Mouse (Mus musculus): ENCODE data around the gene Kcnn3. TPM values are rescaled to one million over a fixed set of nuclear protein-coding genes. Genes with fewer than 3 reads are reported as not detected.
A peak's percentile ranks its signal among the peaks of the same experiment; 100 is the strongest.

Kcnn3 gene
- polyA plus RNA-seq, 2 experiments, result 4.1 to 5.9 TPM

DNA sequence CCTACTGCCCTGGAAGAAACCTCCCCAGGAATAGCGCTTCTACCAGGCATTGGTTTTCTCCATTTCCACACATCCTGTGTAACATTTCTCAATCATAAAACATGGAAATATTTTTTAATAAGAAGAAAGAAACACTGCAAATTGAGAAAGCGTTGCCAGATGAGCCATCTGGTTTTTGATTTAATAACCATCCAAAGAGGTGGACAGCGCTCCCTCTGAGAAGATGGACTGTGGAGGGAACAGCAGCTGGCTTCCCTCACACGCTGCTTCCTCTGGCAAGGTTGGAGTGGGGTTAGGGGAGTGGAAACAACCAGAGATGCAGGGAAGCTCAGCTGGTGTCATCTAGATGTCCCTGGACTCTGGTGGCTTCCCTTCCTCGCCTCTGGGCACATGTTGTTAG is 111.8 kb downstream of the Kcnn3 start:
- Histone ChIP-seq H3K4me2 (replicated peaks; ENCODE audit: low read depth, low read length, severe bottlenecking) (no peak overlapping the region), H3K9me3 (ENCODE audit: control insufficient read depth, low read length) (no peaks in the 10 kb centered on the region), H3K27ac (replicated peaks; ENCODE audit: low read depth, low read length) (peak overlapping the region; percentile 26; the same call in 1 of the 2 replicates), H3K27me3 (ENCODE audit: control insufficient read depth, insufficient read depth, low read length) (no peaks in the 10 kb centered on the region), H3K4me1 (ENCODE audit: control insufficient read depth, insufficient read depth, low read length) (peaks cover 10% of the 10 kb centered on the region), H3K9ac (ENCODE audit: low read depth, low read length, severe bottlenecking) (no peak overlapping the region), H3K36me3 (ENCODE audit: control insufficient read depth, insufficient read depth, low read length) (no peaks in the 10 kb centered on the region), H3K4me3 (replicated peaks; ENCODE audit: low read length) (no peak overlapping the region)
- DNase-seq (ENCODE audit: low spot score) (peak; percentile 70), ATAC-seq (ENCODE audit: low FRiP score, low read depth) (no peak; the same call in 1 of the 2 replicates)
- TF ChIP-seq POLR2A (IDR thresholded peaks at IDR 0.05; ENCODE audit: borderline replicate concordance, extremely low read depth, insufficient read depth, insufficient read length), result no peak
- 55% methylated on average over 5 of the region's 5 CpGs for WGBS

DNA sequence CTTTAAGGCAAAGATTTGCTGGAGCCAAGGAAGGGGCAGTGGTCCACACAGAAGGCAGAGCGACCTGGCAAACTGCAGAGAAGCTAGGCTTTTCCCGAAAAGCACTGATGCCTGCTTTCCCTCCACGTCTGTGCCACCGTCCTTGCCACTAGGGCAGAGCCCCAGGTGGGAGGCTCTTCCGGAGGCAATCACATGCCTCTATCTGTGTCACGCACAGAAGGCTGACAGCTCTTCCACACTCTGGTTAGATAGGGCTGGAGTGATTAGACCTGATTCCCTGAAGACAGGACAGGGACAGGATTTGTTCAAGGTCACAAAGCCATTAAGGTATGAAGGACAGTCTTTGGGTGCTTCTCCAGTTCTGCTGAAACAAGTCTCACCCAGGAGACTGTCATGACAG is 113.6 kb downstream of the Kcnn3 start:
- Histone ChIP-seq H3K4me1 (ENCODE audit: control insufficient read depth, insufficient read depth, low read length) (peaks cover 10% of the 10 kb centered on the region), H3K9me3 (ENCODE audit: control insufficient read depth, low read length) (no peaks in the 10 kb centered on the region), H3K27me3 (ENCODE audit: control insufficient read depth, insufficient read depth, low read length) (no peaks in the 10 kb centered on the region), H3K9ac (ENCODE audit: low read depth, low read length, severe bottlenecking) (no peak overlapping the region), H3K27ac (replicated peaks; ENCODE audit: low read depth, low read length) (no peak overlapping the region), H3K4me2 (replicated peaks; ENCODE audit: low read depth, low read length, severe bottlenecking) (no peak overlapping the region), H3K36me3 (ENCODE audit: control insufficient read depth, insufficient read depth, low read length) (no peaks in the 10 kb centered on the region), H3K4me3 (replicated peaks; ENCODE audit: low read length) (no peak overlapping the region)
- DNase-seq (ENCODE audit: low spot score), result no peak
- TF ChIP-seq POLR2A (IDR thresholded peaks at IDR 0.05; ENCODE audit: borderline replicate concordance, extremely low read depth, insufficient read depth, insufficient read length), result no peak
- no peak for ATAC-seq (ENCODE audit: low FRiP score, low read depth)
- 74% methylated on average over 6 of the region's 6 CpGs for WGBS

DNA sequence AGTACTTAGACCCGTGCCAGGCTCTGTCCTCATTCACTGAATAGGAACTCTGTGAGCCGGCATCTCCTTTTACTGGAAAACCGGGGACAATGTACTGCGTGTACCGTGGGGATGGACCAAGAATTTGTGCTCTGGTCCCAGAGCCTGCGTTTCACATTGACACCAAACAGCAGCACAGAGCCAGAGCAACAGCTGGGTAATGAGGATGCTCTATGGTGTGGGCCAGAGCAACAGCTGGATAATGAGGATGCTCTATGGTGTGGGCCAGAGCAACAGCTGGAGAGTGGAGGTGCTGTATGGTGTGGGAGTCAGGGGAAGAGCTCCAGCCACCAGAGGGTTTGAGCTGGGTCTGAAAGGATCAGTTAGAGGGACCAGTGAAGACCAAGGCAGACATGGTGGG is 114.0 kb downstream of the Kcnn3 start:
- Histone ChIP-seq H3K9ac (ENCODE audit: low read depth, low read length, severe bottlenecking) (no peak overlapping the region), H3K36me3 (ENCODE audit: control insufficient read depth, insufficient read depth, low read length) (no peaks in the 10 kb centered on the region), H3K4me1 (ENCODE audit: control insufficient read depth, insufficient read depth, low read length) (peaks cover 10% of the 10 kb centered on the region), H3K4me3 (replicated peaks; ENCODE audit: low read length) (no peak overlapping the region), H3K27ac (replicated peaks; ENCODE audit: low read depth, low read length) (no peak overlapping the region), H3K4me2 (replicated peaks; ENCODE audit: low read depth, low read length, severe bottlenecking) (no peak overlapping the region), H3K9me3 (ENCODE audit: control insufficient read depth, low read length) (no peaks in the 10 kb centered on the region), H3K27me3 (ENCODE audit: control insufficient read depth, insufficient read depth, low read length) (no peaks in the 10 kb centered on the region)
- no peak for DNase-seq (ENCODE audit: low spot score)
- no peak for ATAC-seq (ENCODE audit: low FRiP score, low read depth)
- WGBS, result 87% methylated on average over 6 of the region's 6 CpGs
- TF ChIP-seq POLR2A (IDR thresholded peaks at IDR 0.05; ENCODE audit: borderline replicate concordance, extremely low read depth, insufficient read depth, insufficient read length), result no peak

DNA sequence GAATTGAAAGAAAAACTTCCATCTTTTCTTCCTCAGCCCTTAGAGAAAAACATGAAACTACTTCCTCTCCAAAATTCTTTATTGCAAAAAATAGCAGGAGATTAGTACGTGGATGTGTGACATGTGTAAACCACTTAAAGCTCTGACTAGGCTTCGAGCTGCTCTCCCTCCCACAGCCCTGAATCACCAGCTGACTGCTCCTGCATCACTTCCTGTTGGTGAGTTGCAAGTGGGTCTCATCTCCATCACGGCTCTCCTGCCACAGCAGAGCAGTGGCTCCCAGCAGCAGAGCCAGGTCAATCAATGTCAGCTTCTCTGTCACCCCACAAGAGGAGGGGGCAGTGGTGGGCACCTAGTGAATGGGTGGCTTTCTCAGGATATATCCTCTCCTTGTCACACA is 120.8 kb downstream of the Kcnn3 start:
- DNase-seq (ENCODE audit: low spot score) (no peak), ATAC-seq (ENCODE audit: low FRiP score, low read depth) (no peak)
- Histone ChIP-seq H3K9me3 (ENCODE audit: control insufficient read depth, low read length) (no peaks in the 10 kb centered on the region), H3K27me3 (ENCODE audit: control insufficient read depth, insufficient read depth, low read length) (no peaks in the 10 kb centered on the region), H3K27ac (replicated peaks; ENCODE audit: low read depth, low read length) (no peak overlapping the region), H3K4me3 (replicated peaks; ENCODE audit: low read length) (no peak overlapping the region), H3K4me1 (ENCODE audit: control insufficient read depth, insufficient read depth, low read length) (no peaks in the 10 kb centered on the region), H3K4me2 (replicated peaks; ENCODE audit: low read depth, low read length, severe bottlenecking) (no peak overlapping the region), H3K9ac (ENCODE audit: low read depth, low read length, severe bottlenecking) (no peak overlapping the region), H3K36me3 (ENCODE audit: control insufficient read depth, insufficient read depth, low read length) (no peaks in the 10 kb centered on the region)
- WGBS, result 33% methylated on average over 3 of the region's 3 CpGs
- TF ChIP-seq POLR2A (IDR thresholded peaks at IDR 0.05; ENCODE audit: borderline replicate concordance, extremely low read depth, insufficient read depth, insufficient read length), result no peak

DNA sequence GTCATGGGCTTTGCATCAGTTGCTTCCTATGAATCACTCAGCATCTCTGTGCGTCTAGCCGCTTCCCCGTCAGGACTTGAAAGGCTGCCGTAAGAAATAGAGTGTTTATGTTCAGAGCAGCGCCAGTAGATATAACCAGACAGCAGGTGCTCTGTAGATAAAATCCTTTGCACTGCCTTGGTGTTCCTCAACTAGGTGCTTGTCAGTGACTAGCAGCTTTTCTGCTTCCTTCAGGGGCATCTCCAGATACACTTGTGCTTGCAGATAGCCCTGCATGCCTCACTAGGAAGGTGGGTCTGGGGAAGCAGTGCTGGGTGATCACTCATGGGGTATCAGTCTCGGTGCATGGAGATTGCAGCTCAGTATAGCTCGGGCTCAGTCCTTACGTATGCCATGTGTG is 123.4 kb downstream of the Kcnn3 start:
- no peak for DNase-seq (ENCODE audit: low spot score)
- TF ChIP-seq POLR2A (IDR thresholded peaks at IDR 0.05; ENCODE audit: borderline replicate concordance, extremely low read depth, insufficient read depth, insufficient read length), result no peak
- ATAC-seq (ENCODE audit: low FRiP score, low read depth), result no peak
- 68% methylated on average over 8 of the region's 8 CpGs for WGBS
- Histone ChIP-seq H3K36me3 (ENCODE audit: control insufficient read depth, insufficient read depth, low read length) (no peaks in the 10 kb centered on the region), H3K27ac (replicated peaks; ENCODE audit: low read depth, low read length) (no peak overlapping the region), H3K9me3 (ENCODE audit: control insufficient read depth, low read length) (no peaks in the 10 kb centered on the region), H3K9ac (ENCODE audit: low read depth, low read length, severe bottlenecking) (no peak overlapping the region), H3K27me3 (ENCODE audit: control insufficient read depth, insufficient read depth, low read length) (no peaks in the 10 kb centered on the region), H3K4me1 (ENCODE audit: control insufficient read depth, insufficient read depth, low read length) (peaks cover 22% of the 10 kb centered on the region), H3K4me3 (replicated peaks; ENCODE audit: low read length) (no peak overlapping the region), H3K4me2 (replicated peaks; ENCODE audit: low read depth, low read length, severe bottlenecking) (no peak overlapping the region)

DNA sequence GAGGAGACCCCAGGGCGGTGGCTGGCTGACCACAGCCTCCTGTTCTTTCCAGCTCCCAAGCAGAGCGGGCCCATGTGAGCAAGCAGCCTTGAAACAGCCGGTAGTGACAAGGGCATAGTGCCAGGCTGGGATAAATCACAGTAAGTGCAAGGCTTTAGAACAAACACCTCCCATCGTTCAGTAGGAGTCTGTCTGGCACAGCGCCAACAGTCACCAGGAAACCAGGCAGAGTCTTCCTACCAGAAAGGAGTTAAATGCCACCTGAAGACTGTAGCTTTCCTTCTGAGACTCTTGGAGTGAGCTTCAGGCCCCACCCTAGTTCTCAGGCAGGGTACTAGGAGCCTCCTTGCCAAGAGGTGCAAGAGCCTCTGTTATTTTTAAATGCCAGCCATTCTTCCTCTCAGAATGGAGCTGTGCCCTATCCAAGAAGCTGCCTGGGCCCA is 126.9 kb downstream of the Kcnn3 start:
- peak; percentile 79 for DNase-seq (ENCODE audit: low spot score)
- TF ChIP-seq POLR2A (IDR thresholded peaks at IDR 0.05; ENCODE audit: borderline replicate concordance, extremely low read depth, insufficient read depth, insufficient read length), result no peak

More for the DNA sequence above, 126.9 kb downstream of the Kcnn3 start:
- Histone ChIP-seq H3K4me2 (replicated peaks; ENCODE audit: low read depth, low read length, severe bottlenecking) (no peak overlapping the region), H3K9me3 (ENCODE audit: control insufficient read depth, low read length) (no peaks in the 10 kb centered on the region), H3K4me1 (ENCODE audit: control insufficient read depth, insufficient read depth, low read length) (peaks cover 22% of the 10 kb centered on the region), H3K27ac (replicated peaks; ENCODE audit: low read depth, low read length) (peak overlapping the region; percentile 21), H3K4me3 (replicated peaks; ENCODE audit: low read length) (no peak overlapping the region), H3K9ac (ENCODE audit: low read depth, low read length, severe bottlenecking) (0 out of 2 replicates have a peak overlapping the region, but pooled peaks have one; percentile 9), H3K27me3 (ENCODE audit: control insufficient read depth, insufficient read depth, low read length) (no peaks in the 10 kb centered on the region), H3K36me3 (ENCODE audit: control insufficient read depth, insufficient read depth, low read length) (no peaks in the 10 kb centered on the region)
- ATAC-seq (ENCODE audit: low FRiP score, low read depth), result no peak
- 41% methylated on average over 4 of the region's 5 CpGs for WGBS

Measured in limb, embryonic 14.5 days (tissue).